Mouse (Mus musculus): ENCODE measurements at regions not wholly inside any gene's neighbourhood (a gene's known extent, or its start where the extent isn't known, plus 50 kb on each side); places are given as distances from the start of the nearest gene placed in this dataset.
A peak's percentile ranks its signal among the peaks of the same experiment; 100 is the strongest.

DNA sequence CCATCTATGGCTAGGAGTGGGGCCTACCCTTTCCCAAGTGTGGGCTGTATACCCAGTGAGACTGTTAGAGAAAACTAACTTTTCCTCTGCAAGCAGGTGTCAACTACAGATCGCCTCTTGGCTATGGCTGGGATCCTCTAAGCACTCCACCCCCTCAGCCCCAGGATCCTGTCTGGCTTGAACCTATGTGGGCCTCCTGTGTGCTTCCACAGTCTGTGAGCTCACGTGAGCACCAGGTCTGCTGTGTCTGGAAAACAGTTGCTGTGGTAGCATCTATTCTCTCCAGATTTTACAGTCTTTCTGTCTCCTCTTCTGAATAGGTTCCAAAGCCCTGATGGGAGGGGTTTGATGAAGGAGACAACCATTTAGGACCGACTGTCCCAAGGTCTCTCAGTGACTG lies 93.8 kb upstream of the 1810046K07Rik start:
- Histone ChIP-seq H3K27me3 (ENCODE audit: control insufficient read depth, insufficient read depth, low read length) (no peaks in the 10 kb centered on the region), H3K4me3 (replicated peaks; ENCODE audit: low read length) (no peak overlapping the region), H3K27ac (replicated peaks; ENCODE audit: low read depth, low read length) (no peak overlapping the region), H3K4me1 (ENCODE audit: control insufficient read depth, insufficient read depth, low read length) (peaks cover 10% of the 10 kb centered on the region; the same call in 1 of the 2 replicates), H3K9ac (ENCODE audit: low read depth, low read length, severe bottlenecking) (no peak overlapping the region), H3K9me3 (ENCODE audit: control insufficient read depth, low read length) (no peaks in the 10 kb centered on the region), H3K4me2 (replicated peaks; ENCODE audit: low read depth, low read length, severe bottlenecking) (no peak overlapping the region), H3K36me3 (ENCODE audit: control insufficient read depth, insufficient read depth, low read length) (no peaks in the 10 kb centered on the region)
- ATAC-seq (ENCODE audit: low FRiP score, low read depth) (0 out of 2 replicates have a peak, but pooled peaks have one; percentile 16), DNase-seq (ENCODE audit: low spot score) (no peak)
- TF ChIP-seq POLR2A (IDR thresholded peaks at IDR 0.05; ENCODE audit: borderline replicate concordance, extremely low read depth, insufficient read depth, insufficient read length) = no peak
- 55% methylated on average over 3 of the region's 3 CpGs for WGBS

DNA sequence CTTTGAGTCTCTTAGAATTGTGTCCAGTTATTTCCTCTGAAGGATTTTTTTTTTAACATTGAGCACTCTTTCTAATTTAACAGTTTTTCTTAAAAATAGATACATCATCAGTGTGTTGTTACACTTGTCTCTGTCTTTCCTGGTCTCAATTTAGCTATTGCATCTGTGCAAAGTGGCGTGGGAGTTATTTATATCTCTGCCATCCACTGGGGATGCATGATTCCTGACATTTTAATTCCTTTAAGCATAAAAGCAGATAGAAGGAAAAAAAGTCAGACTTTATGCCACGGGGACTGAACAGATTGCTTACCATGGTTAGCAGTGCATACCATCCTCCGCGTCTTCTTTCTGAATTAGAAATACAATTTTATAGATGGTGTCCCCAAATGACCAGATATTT lies 94.6 kb upstream of the 1810046K07Rik start:
- Histone ChIP-seq H3K27ac (replicated peaks; ENCODE audit: low read depth, low read length) (peak overlapping the region; percentile 33; the same call in 1 of the 2 replicates), H3K4me2 (replicated peaks; ENCODE audit: low read depth, low read length, severe bottlenecking) (no peak overlapping the region), H3K9me3 (ENCODE audit: control insufficient read depth, low read length) (no peaks in the 10 kb centered on the region), H3K9ac (ENCODE audit: low read depth, low read length, severe bottlenecking) (no peak overlapping the region), H3K27me3 (ENCODE audit: control insufficient read depth, insufficient read depth, low read length) (no peaks in the 10 kb centered on the region), H3K4me3 (replicated peaks; ENCODE audit: low read length) (no peak overlapping the region), H3K4me1 (ENCODE audit: control insufficient read depth, insufficient read depth, low read length) (peaks cover 10% of the 10 kb centered on the region; the same call in 1 of the 2 replicates), H3K36me3 (ENCODE audit: control insufficient read depth, insufficient read depth, low read length) (no peaks in the 10 kb centered on the region)
- WGBS = 68% methylated on average over 4 of the region's 4 CpGs
- TF ChIP-seq POLR2A (IDR thresholded peaks at IDR 0.05; ENCODE audit: borderline replicate concordance, extremely low read depth, insufficient read depth, insufficient read length) = no peak
- ATAC-seq (ENCODE audit: low FRiP score, low read depth) (no peak), DNase-seq (ENCODE audit: low spot score) (no peak)

GRCm38 (mm10) chr9:51430426-51430825 lies 101.7 kb upstream of the 1810046K07Rik start:
- WGBS = 58% methylated on average over 2 of the region's 2 CpGs
- Histone ChIP-seq H3K9ac (ENCODE audit: low read depth, low read length, severe bottlenecking) (no peak overlapping the region), H3K4me1 (ENCODE audit: control insufficient read depth, insufficient read depth, low read length) (no peaks in the 10 kb centered on the region), H3K27me3 (ENCODE audit: control insufficient read depth, insufficient read depth, low read length) (no peaks in the 10 kb centered on the region), H3K36me3 (ENCODE audit: control insufficient read depth, insufficient read depth, low read length) (no peaks in the 10 kb centered on the region), H3K27ac (replicated peaks; ENCODE audit: low read depth, low read length) (no peak overlapping the region), H3K4me3 (replicated peaks; ENCODE audit: low read length) (no peak overlapping the region), H3K9me3 (ENCODE audit: control insufficient read depth, low read length) (no peaks in the 10 kb centered on the region), H3K4me2 (replicated peaks; ENCODE audit: low read depth, low read length, severe bottlenecking) (no peak overlapping the region)
- no peak for TF ChIP-seq POLR2A (IDR thresholded peaks at IDR 0.05; ENCODE audit: borderline replicate concordance, extremely low read depth, insufficient read depth, insufficient read length)
- DNase-seq (ENCODE audit: low spot score) (no peak), ATAC-seq (ENCODE audit: low FRiP score, low read depth) (no peak)

DNA sequence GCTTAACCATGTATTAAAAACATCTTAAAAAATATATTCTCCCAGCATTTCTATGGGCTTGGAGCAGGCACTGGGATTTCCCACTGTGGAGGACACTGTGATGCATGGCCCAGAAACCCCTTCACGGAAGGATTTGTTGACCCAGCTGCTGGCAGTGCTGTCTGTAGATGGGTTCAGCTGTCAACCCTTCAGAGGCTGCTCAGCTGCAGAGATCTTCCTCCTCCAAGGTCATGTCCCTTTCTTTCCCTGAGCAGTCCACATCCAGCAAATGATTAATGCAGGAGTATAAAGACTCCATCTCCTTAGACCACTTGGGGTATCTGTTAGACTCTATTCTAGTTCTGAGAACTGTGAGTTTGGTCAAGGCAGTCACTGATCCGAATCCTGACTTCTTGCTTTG lies 108.4 kb upstream of the 1810046K07Rik start:
- Histone ChIP-seq H3K36me3 (ENCODE audit: control insufficient read depth, insufficient read depth, low read length) (no peaks in the 10 kb centered on the region), H3K27me3 (ENCODE audit: control insufficient read depth, insufficient read depth, low read length) (no peaks in the 10 kb centered on the region), H3K4me2 (replicated peaks; ENCODE audit: low read depth, low read length, severe bottlenecking) (no peak overlapping the region), H3K4me3 (replicated peaks; ENCODE audit: low read length) (no peak overlapping the region), H3K9me3 (ENCODE audit: control insufficient read depth, low read length) (no peaks in the 10 kb centered on the region), H3K9ac (ENCODE audit: low read depth, low read length, severe bottlenecking) (no peak overlapping the region), H3K27ac (replicated peaks; ENCODE audit: low read depth, low read length) (no peak overlapping the region), H3K4me1 (ENCODE audit: control insufficient read depth, insufficient read depth, low read length) (no peaks in the 10 kb centered on the region)
- DNase-seq (ENCODE audit: low spot score) (no peak), ATAC-seq (ENCODE audit: low FRiP score, low read depth) (no peak)
- TF ChIP-seq POLR2A (IDR thresholded peaks at IDR 0.05; ENCODE audit: borderline replicate concordance, extremely low read depth, insufficient read depth, insufficient read length) = no peak
- 68% methylated on average over 2 of the region's 2 CpGs for WGBS

DNA sequence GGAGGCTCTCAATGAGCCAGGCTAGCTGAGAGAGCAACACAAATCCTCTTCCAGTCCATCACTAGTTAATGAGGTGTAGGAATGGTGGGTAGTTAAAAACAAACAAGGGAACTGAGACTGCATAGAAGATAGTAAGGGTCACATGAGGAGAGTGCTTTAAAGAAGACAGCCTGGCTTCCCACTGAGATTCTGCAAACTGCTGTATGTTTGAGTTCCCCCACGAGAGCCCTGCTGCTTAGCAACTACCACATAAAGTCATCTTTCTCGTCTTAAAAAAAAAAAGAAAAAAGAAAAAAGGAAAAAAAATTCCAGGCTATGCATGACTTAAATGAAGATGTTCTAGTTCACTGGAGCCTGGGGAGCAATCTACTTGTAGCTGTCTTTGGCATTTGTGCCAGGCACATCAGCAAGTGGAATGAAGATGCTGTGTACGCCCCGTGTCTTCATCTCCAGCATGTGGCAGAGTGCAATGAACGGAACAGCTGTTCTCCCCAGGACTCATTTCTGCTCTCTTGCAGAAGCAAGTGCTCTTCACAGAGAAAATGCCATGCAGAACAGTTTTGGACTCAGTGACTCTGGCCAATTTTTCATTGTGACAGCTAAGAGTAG lies 113.2 kb upstream of the 1810046K07Rik start:
- TF ChIP-seq POLR2A (IDR thresholded peaks at IDR 0.05; ENCODE audit: borderline replicate concordance, extremely low read depth, insufficient read depth, insufficient read length) = no peak

More for the DNA sequence above, 113.2 kb upstream of the 1810046K07Rik start:
- no peak overlapping the region for H3K4me3 ChIP-seq (replicated peaks; ENCODE audit: low read length)
- no peak overlapping the region for H3K9ac ChIP-seq (ENCODE audit: low read depth, low read length, severe bottlenecking)
- no peaks in the 10 kb centered on the region for H3K27me3 ChIP-seq (ENCODE audit: control insufficient read depth, insufficient read depth, low read length)
- DNase-seq (ENCODE audit: low spot score) = no peak
- no peaks in the 10 kb centered on the region for H3K36me3 ChIP-seq (ENCODE audit: control insufficient read depth, insufficient read depth, low read length)
- 45% methylated on average over 5 of the region's 5 CpGs for WGBS
- no peak overlapping the region for H3K27ac ChIP-seq (replicated peaks; ENCODE audit: low read depth, low read length)
- peak; percentile 41; the same call in 1 of the 2 replicates for ATAC-seq (ENCODE audit: low FRiP score, low read depth)
- no peaks in the 10 kb centered on the region for H3K9me3 ChIP-seq (ENCODE audit: control insufficient read depth, low read length)
- H3K4me2 ChIP-seq (replicated peaks; ENCODE audit: low read depth, low read length, severe bottlenecking) = no peak overlapping the region
- H3K4me1 ChIP-seq (ENCODE audit: control insufficient read depth, insufficient read depth, low read length) = no peaks in the 10 kb centered on the region

All from limb, embryonic 14.5 days (tissue).